Mouse (Mus musculus): ENCODE results near the gene Bckdk. TPM values are rescaled to one million over a fixed set of nuclear protein-coding genes. Genes with fewer than 3 reads are reported as not detected.

Gene Bckdk
- total RNA-seq, 1 experiment from 2014 or later, result 10.0 TPM

Other genes with a start within 250 kb of the Bckdk start
- 22.5 to 27.9 TPM (median 23.5 TPM) in 3 replicates for gene Bcl7c, start 195.1 kb upstream of the Bckdk start, total RNA-seq (2017)
- not detected in 3 replicates for gene Ctf1, start 191.3 kb upstream of the Bckdk start, total RNA-seq (2017)
- gene Ctf2, start 171.9 kb upstream of the Bckdk start, total RNA-seq (2017), result 0.64 to 0.76 TPM in 2 of 3 replicates, not detected in the other
- 2.1 to 8.5 TPM (median 3.1 TPM) in 3 replicates for gene Fbxl19, start 159.5 kb upstream of the Bckdk start, total RNA-seq (2017)
- gene Orai3, start 134.3 kb upstream of the Bckdk start, total RNA-seq (2017), result 31.9 to 44.5 TPM (median 35.2 TPM) in 3 replicates
- 5.2 to 14.9 TPM (median 7.7 TPM) in 3 replicates for gene Setd1a, start 127.4 kb upstream of the Bckdk start, total RNA-seq (2017)
- 0.87 to 3.2 TPM (median 2.2 TPM) in 3 replicates for gene Gm49388, start 118.5 kb upstream of the Bckdk start, total RNA-seq (2017)
- gene Hsd3b7, start 103.5 kb upstream of the Bckdk start, total RNA-seq (2017), result 8.6 to 11.1 TPM (median 9.4 TPM) in 3 replicates
- gene Stx4a, start 79.8 kb upstream of the Bckdk start, total RNA-seq (2017), result 98.1 to 120 TPM (median 102 TPM) in 3 replicates
- gene Stx1b, start 79.5 kb upstream of the Bckdk start, total RNA-seq (2017), result 0.11 TPM in 1 of 3 replicates, not detected in the others
- gene Zfp646, start 27.9 kb upstream of the Bckdk start, total RNA-seq (2017), result 49.9 to 74.6 TPM (median 50.8 TPM) in 3 replicates
- gene Zfp668, start 27.3 kb upstream of the Bckdk start, total RNA-seq (2017), result 1.6 to 7.1 TPM (median 6.4 TPM) in 3 replicates
- 0.75 TPM in 1 of 3 replicates, not detected in the others for gene Prss53, start 13.1 kb upstream of the Bckdk start, total RNA-seq (2017)
- not detected in 3 replicates for gene Gm21974, start 8.6 kb upstream of the Bckdk start, total RNA-seq (2017)
- gene Vkorc1, start 8.5 kb upstream of the Bckdk start, total RNA-seq (2017), result 1.4 to 3.6 TPM (median 2.3 TPM) in 3 replicates
- 48.9 to 58.0 TPM (median 55.2 TPM) in 3 replicates for gene Kat8, start 8.4 kb downstream of the Bckdk start, total RNA-seq (2017)
- gene Prss8, start 26.0 kb downstream of the Bckdk start, total RNA-seq (2017), result not detected in 3 replicates
- gene Prss36, start 42.6 kb downstream of the Bckdk start, total RNA-seq (2017), result 1.1 TPM in 2 of 3 replicates, not detected in the other
- 85.2 to 172 TPM (median 110 TPM) in 3 replicates for gene Fus, start 63.4 kb downstream of the Bckdk start, total RNA-seq (2017)
- 65.7 to 90.8 TPM (median 79.5 TPM) in 3 replicates for gene Pycard, start 89.8 kb downstream of the Bckdk start, total RNA-seq (2017)
- 0.68 TPM in 1 of 3 replicates, not detected in the others for gene Trim72, start 99.9 kb downstream of the Bckdk start, total RNA-seq (2017)
- 419 to 520 TPM (median 447 TPM) in 3 replicates for gene Itgam, start 158.6 kb downstream of the Bckdk start, total RNA-seq (2017)
- 33.7 to 34.7 TPM in 2 of 3 replicates, not detected in the other for gene Gm49368, start 158.6 kb downstream of the Bckdk start, total RNA-seq (2017)
- 189 to 316 TPM (median 230 TPM) in 3 replicates for gene Itgax, start 225.5 kb downstream of the Bckdk start, total RNA-seq (2017)

All from monocyte, adult 5-6 weeks (primary cell).